Mouse (Mus musculus) heart, embryonic 16.5 days (tissue): Measurements from ENCODE around the gene Ufd1. TPM values are rescaled to one million over a fixed set of nuclear protein-coding genes. Genes with fewer than 3 reads are reported as not detected.

Experiments
- polyA plus RNA-seq: library from polyadenylated mRNA; unstranded; fragments of >200 nt; fragmentation: Nextera tagmentation; extraction: Ambion mirVana; gene quantifications from 2 replicates; pipeline ENCODE4 v1.2.1, GENCODE M21; 2015

Gene Ufd1
- polyA plus RNA-seq, 1 experiment from 2014 or later: 75.5 TPM

Other genes starting within 250 kb of the Ufd1 start
- gene Tbx1, start 221.1 kb upstream of the Ufd1 start, polyA plus RNA-seq: 0.47 and 1.5 TPM in 2 replicates
- gene Gp1bb, start 189.4 kb upstream of the Ufd1 start, polyA plus RNA-seq: 2.4 and 3.4 TPM in 2 replicates
- 0.63 and 0.66 TPM in 2 replicates for gene Gm49601, start 185.4 kb upstream of the Ufd1 start, polyA plus RNA-seq
- gene Sept5, start 181.8 kb upstream of the Ufd1 start, polyA plus RNA-seq: 8.4 and 8.5 TPM in 2 replicates
- 32.1 and 38.8 TPM in 2 replicates for gene Cldn5, start 34.9 kb upstream of the Ufd1 start, polyA plus RNA-seq
- 37.6 and 39.2 TPM in 2 replicates for gene Cdc45, start 208 bp downstream of the Ufd1 start, polyA plus RNA-seq
- 39.6 and 40.0 TPM in 2 replicates for gene 2510002D24Rik, start 24.8 kb downstream of the Ufd1 start, polyA plus RNA-seq
- not detected in 2 replicates for gene Gm28539, start 24.8 kb downstream of the Ufd1 start, polyA plus RNA-seq
- gene Mrpl40, start 65.1 kb downstream of the Ufd1 start, polyA plus RNA-seq: 94.4 and 110 TPM in 2 replicates
- 8.0 and 9.0 TPM in 2 replicates for gene Hira, start 65.3 kb downstream of the Ufd1 start, polyA plus RNA-seq